Mouse (Mus musculus) MEL (cell line): ENCODE measurements around the gene Neurl4.
A peak's percentile ranks its signal among the peaks of the same experiment; 100 is the strongest.

ENCODE experiments used
- CTCF ChIP-seq, 3 experiments: IDR thresholded peaks in 2 of 3; conservative IDR thresholded peaks in 1 of 3; 2 replicates each; pipeline ENCODE4 v1.5.1; 2011 to 2012; ENCODE audit warnings: low read length in 3 of 3, low read depth in 2 of 3, mild to moderate bottlenecking in 2 of 3, improper control_type of control experiment in 1 of 3, inconsistent platforms in 1 of 3, mixed read lengths in 1 of 3, moderate library complexity in 1 of 3; ENCODE audit not compliant: control insufficient read depth in 1 of 3, insufficient read depth in 1 of 3, poor library complexity in 1 of 3, severe bottlenecking in 1 of 3
- EP300 ChIP-seq, 2 experiments: IDR thresholded peaks; 2 replicates each; pipeline ENCODE4 v1.6.1; 2011; ENCODE audit warnings: improper control_type of control experiment in 2 of 2, low read length in 2 of 2, low read depth in 1 of 2, mild to moderate bottlenecking in 1 of 2
- KAT2A ChIP-seq: conservative IDR thresholded peaks from 2 replicates; pipeline ENCODE4 v1.6.1; 2012; ENCODE audit warnings: low read depth, low read length, improper control_type of control experiment, inconsistent platforms
- MAFK ChIP-seq: IDR thresholded peaks from 2 replicates; pipeline ENCODE4 v1.6.1; 2011; ENCODE audit warnings: low read depth, mild to moderate bottlenecking, low read length, improper control_type of control experiment, borderline replicate concordance
- MAX ChIP-seq: IDR thresholded peaks from 2 replicates; pipeline ENCODE4 v1.6.1; 2011; ENCODE audit warnings: low read length, improper control_type of control experiment
- MEF2A ChIP-seq: IDR thresholded peaks from 2 replicates; pipeline ENCODE4 v1.6.1; 2014; ENCODE audit warnings: low read depth, mild to moderate bottlenecking, inconsistent platforms, low read length, improper control_type of control experiment; ENCODE audit not compliant: poor library complexity, insufficient replicate concordance, severe bottlenecking; ENCODE audit errors: extremely low read depth
- MYB ChIP-seq: IDR thresholded peaks from 2 replicates; pipeline ENCODE4 v1.6.1; 2011; ENCODE audit warnings: mild to moderate bottlenecking, low read depth, low read length, improper control_type of control experiment
- POLR2A ChIP-seq, 2 experiments: IDR thresholded peaks; 2 replicates each; pipeline ENCODE4 v1.6.1; 2011 to 2012; ENCODE audit warnings: low read length in 2 of 2, mild to moderate bottlenecking in 2 of 2, control low read depth in 1 of 2, improper control_type of control experiment in 1 of 2, low read depth in 1 of 2, moderate library complexity in 1 of 2; ENCODE audit not compliant: control insufficient read depth in 1 of 2, insufficient read depth in 1 of 2, poor library complexity in 1 of 2
- POLR2AphosphoS2 ChIP-seq: IDR thresholded peaks from 2 replicates; pipeline ENCODE4 v1.6.1; 2011; ENCODE audit warnings: low read length, improper control_type of control experiment
- RAD21 ChIP-seq: IDR thresholded peaks from 2 replicates; pipeline ENCODE4 v1.6.1; 2011; ENCODE audit warnings: mild to moderate bottlenecking, low read depth, low read length, improper control_type of control experiment
- TAL1 ChIP-seq: IDR thresholded peaks from 2 replicates; pipeline ENCODE4 v1.6.1; 2012; ENCODE audit warnings: mild to moderate bottlenecking, inconsistent platforms, low read length, moderate library complexity, mixed read lengths
- TBP ChIP-seq: IDR thresholded peaks from 2 replicates; pipeline ENCODE4 v1.8.0; 2011; ENCODE audit warnings: low read depth, low read length, improper control_type of control experiment
- UBTF ChIP-seq: IDR thresholded peaks from 2 replicates; pipeline ENCODE4 v1.6.1; 2012; ENCODE audit warnings: low read depth, mild to moderate bottlenecking, inconsistent platforms, low read length, improper control_type of control experiment, moderate library complexity, borderline replicate concordance; ENCODE audit not compliant: insufficient read depth

DNA sequence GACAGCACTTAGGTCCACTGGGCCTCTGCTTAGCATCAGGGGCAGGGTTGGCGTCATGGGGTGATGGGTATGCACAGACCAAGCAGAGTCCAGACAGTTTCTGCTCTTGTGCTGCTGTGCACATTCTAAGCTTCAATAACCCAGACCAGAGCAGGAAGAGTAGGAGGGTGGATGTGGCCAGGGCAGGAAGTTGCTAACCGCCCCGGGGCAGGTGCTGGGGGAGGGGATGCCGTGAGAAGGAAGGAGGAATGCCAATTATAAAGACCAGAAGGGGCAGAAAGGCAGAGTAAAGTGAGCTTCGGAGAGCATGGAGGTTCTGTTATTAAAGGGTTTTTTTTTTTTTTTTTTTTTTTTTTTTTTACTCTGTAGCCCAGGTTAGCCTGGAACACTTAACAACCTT lies 6.2 kb upstream of the Neurl4 start:
- TF ChIP-seq TAL1: no peak
- TF ChIP-seq POLR2AphosphoS2: no peak
- TF ChIP-seq MAX: no peak
- no peak for TF ChIP-seq MAFK
- TF ChIP-seq CTCF (IDR thresholded peaks at IDR 0.05 in 2 of 3, conservative IDR thresholded peaks at IDR 0.05 in 1 of 3; ENCODE audit: control insufficient read depth in 1 of 3, insufficient read depth in 1 of 3, low read depth in 2 of 3, low read length in 3 of 3, poor library complexity in 1 of 3, severe bottlenecking in 1 of 3): no peak
- TF ChIP-seq MYB: no peak
- TF ChIP-seq UBTF: no peak
- TF ChIP-seq KAT2A: no peak
- no peak for TF ChIP-seq MEF2A
- TF ChIP-seq TBP: no peak; the same call in 1 of the 2 replicates
- TF ChIP-seq EP300 (IDR thresholded peaks at IDR 0.05; ENCODE audit: low read depth in 1 of 2, low read length in 2 of 2): peak in 1 of 2 experiments; percentile 67; a peak in 3 of 4 replicates
- TF ChIP-seq RAD21: no peak
- 0 out of 4 replicates have a peak, but pooled peaks of 1 of the 2 experiments have one; percentile 14 for TF ChIP-seq POLR2A (IDR thresholded peaks at IDR 0.05; ENCODE audit: control insufficient read depth in 1 of 2, insufficient read depth in 1 of 2, low read depth in 1 of 2, low read length in 2 of 2, poor library complexity in 1 of 2)
